Mouse (Mus musculus): ENCODE results near the gene Pknox1. TPM values are rescaled to one million over a fixed set of nuclear protein-coding genes. Genes with fewer than 3 reads are reported as not detected.
A peak's percentile ranks its signal among the peaks of the same experiment; 100 is the strongest.
"Not testable (repeated sequence)": the region's sequence is repeated elsewhere in the genome, so short reads cannot be mapped to it uniquely, and the experiment has no call there.

The Pknox1 gene
- total RNA-seq, 2 experiments from 2014 or later, result 14.7 to 20.0 TPM

DNA sequence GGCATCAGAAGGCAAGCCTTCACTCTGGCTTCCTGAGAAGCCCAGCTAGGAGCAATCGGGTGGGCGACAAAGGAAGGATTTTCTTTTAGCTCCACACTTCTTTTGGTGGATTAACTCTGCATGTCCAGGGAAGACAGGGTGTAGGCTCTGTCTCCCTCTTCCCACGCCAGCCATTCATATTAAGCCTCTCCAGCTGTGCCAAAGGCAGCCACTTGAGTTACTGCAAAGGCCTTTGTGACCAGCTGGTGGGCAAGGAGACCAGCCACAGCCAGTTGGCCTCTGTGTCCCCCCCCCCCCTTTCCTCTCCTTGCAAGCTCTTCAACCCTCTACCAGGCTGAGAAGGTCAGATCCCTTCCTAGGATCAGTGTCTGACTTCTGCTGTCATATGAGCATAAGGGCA, 16.6 kb upstream of the Pknox1 start:
- no peak for DNase-seq (ENCODE audit: low spot score in 2 of 2)
- intact Hi-C loops (cut with DNase I), result no loop called here

DNA sequence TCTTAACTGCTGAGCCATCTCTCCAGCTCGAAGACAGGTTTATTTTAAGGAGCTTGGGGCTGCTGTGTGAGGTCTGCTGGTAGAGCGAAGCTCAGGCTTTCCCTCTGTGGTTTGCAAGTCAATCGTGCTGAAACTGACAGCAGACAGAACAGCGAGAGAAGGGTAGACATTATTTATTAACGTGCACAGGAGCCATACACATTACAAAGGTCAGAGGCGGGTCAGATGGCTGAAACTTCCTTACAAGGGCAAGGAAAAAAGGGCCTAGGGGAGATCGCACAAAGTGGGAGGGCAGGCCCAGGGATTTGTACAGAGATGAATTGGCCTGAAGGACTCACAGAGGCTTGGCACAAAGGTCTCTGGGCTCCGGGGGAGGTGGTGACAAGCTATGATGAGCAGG, 15.1 kb upstream of the Pknox1 start:
- intact Hi-C loops (cut with DNase I), result no loop called here
- DNase-seq (ENCODE audit: low spot score in 2 of 2), result no peak

GRCm38 (mm10) chr17:31552601-31553000, 11.9 kb upstream of the Pknox1 start:
- DNase-seq (ENCODE audit: low spot score in 2 of 2); intact Hi-C loops (cut with DNase I): not testable (repeated sequence)

GRCm38 (mm10) chr17:31556253-31556652, 8.3 kb upstream of the Pknox1 start:
- intact Hi-C loops (cut with DNase I), result loop anchor here (2.0 kb wide), 1 partner anchor 13 kb away; no protein-coding TSS in a partner anchor

GRCm38 (mm10) chr17:31557124-31557880, 7.2 kb upstream of the Pknox1 start:
- intact Hi-C loops (cut with DNase I), result loop anchor here (2.0 kb wide), 1 partner anchor 15 kb away; no protein-coding TSS in a partner anchor
- DNase-seq (ENCODE audit: low spot score in 2 of 2), result no peak

More at GRCm38 (mm10) chr17:31556253-31556652, 8.3 kb upstream of the Pknox1 start:
- no peak for DNase-seq (ENCODE audit: low spot score in 2 of 2)

- intact Hi-C loops (cut with DNase I), result loop anchor here (2.0 kb wide), 1 partner anchor 15 kb away; no protein-coding TSS in a partner anchor
Observed at GRCm38 (mm10) chr17:31557947-31558542, 6.5 kb upstream of the Pknox1 start.

GRCm38 (mm10) chr17:31559021-31559789, 5.3 kb upstream of the Pknox1 start:
- no peak for DNase-seq (ENCODE audit: low spot score in 2 of 2)
- intact Hi-C loops (cut with DNase I), result no loop called here

More at GRCm38 (mm10) chr17:31557947-31558542, 6.5 kb upstream of the Pknox1 start:
- DNase-seq (ENCODE audit: low spot score in 2 of 2), result no peak

- DNase-seq (ENCODE audit: low spot score in 2 of 2), result peak in 1 of 2 experiments; percentile 41
- intact Hi-C loops (cut with DNase I), result loop anchor here (2.0 kb wide), 2 partner anchors 43 to 95 kb away; partner anchors contain the start of genes Ndufv3 and U2af1
Observed at GRCm38 (mm10) chr17:31563632-31564014, 911 bp upstream of the Pknox1 start.

DNA sequence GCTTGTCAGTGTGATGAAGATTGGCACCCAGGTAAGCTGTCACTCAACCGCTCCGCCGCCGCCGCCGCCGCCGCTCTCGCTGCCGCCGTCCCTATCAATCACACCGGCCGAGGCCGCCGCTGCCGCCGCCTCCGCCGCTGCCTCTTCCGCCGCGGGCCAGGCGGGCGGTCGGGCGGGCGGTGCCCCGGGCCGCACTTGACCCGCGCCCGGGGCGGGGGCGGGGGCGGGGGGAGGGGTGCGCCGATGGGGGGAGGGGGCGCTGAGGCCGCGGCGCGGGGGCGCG, 265 bp downstream of the Pknox1 start:
- intact Hi-C loops (cut with DNase I), result loop anchor here (2.0 kb wide), 2 partner anchors 44 to 94 kb away; partner anchors contain the start of genes Ndufv3 and U2af1
- no peak for DNase-seq (ENCODE audit: low spot score in 2 of 2)

DNA sequence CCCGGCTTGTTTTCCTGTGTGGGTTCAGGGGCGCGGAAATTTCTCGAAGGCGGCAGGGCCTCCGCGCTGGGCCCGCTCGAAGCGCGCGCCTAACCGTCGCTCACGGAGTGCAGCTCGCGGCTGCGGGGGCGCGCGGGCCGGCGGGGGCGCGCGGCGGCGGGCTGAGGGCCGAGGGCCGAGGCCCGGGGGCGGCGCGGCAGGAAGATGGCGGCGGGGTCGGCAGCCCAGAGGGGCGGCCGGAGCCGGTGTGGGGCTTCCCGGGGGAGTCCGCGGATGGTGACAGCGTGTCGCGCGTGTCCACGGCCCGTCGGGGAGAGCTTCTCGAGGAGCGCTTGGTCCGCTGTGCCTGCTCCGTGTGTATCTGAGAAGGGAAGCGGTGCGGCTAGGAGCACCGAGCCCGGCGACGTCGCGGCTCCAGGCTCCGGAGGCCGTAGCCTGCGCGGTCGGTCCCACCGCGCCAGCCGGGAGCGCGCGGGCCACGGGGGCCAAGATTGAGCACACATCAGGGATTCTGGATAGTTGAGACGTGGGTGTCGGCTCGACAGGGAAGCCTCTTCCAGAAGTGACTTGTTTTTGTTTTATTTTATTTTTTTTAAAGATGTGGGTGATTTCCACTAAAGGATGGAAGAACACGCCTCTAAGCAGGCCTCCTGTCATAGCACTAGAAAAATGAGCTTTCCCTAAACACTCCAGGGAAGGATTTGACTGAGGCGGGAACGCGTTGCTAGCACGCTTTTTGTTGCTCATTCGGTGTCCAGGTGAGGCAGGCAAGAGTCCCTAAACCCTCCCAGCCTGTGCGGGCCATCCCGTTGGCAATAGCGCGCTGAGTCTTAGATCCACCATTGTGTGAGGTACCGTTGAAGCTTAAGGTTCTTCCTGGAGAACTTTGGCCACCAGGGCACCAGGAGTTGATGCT, 865 bp downstream of the Pknox1 start:
- peak in 1 of 2 experiments; percentile 54 for DNase-seq (ENCODE audit: low spot score in 2 of 2)
- intact Hi-C loops (cut with DNase I), result loop anchor here (2.0 kb wide), 2 partner anchors 45 to 93 kb away; partner anchors contain the start of genes Ndufv3 and U2af1

GRCm38 (mm10) chr17:31566276-31566675, 1.7 kb downstream of the Pknox1 start:
- DNase-seq (ENCODE audit: low spot score in 2 of 2), result no peak
- intact Hi-C loops (cut with DNase I), result no loop called here

DNA sequence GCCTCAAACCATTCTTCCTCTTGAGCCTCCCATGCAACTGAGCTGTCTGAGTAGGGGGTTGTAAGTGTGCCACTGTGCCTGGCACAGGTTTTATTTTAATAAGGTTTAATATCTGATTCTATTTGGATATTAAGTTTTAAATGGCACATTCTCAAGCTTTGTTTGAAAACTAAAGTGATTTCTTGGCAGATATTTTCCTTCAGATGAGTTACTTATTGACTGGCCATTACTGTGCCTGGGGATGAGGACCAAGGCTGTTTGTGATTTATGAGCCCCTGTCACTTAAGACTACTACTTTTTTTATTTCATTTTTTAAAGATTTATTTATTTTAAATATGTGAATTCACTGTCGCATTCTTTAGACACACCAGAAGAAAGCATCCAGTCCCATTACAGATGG, 5.2 kb downstream of the Pknox1 start:
- intact Hi-C loops (cut with DNase I), result no loop called here
- no peak for DNase-seq (ENCODE audit: low spot score in 2 of 2)

- intact Hi-C loops (cut with DNase I), result no loop called here
- DNase-seq (ENCODE audit: low spot score in 2 of 2), result peak in 1 of 2 experiments; percentile 80
Observed at GRCm38 (mm10) chr17:31570321-31570925, 5.9 kb downstream of the Pknox1 start.

- intact Hi-C loops (cut with DNase I), result no loop called here
Observed at GRCm38 (mm10) chr17:31571689-31572088, 7.2 kb downstream of the Pknox1 start.

GRCm38 (mm10) chr17:31574662-31575061, 10.1 kb downstream of the Pknox1 start:
- DNase-seq (ENCODE audit: low spot score in 2 of 2), result no peak
- intact Hi-C loops (cut with DNase I), result no loop called here

More at GRCm38 (mm10) chr17:31571689-31572088, 7.2 kb downstream of the Pknox1 start:
- DNase-seq (ENCODE audit: low spot score in 2 of 2), result no peak

DNA sequence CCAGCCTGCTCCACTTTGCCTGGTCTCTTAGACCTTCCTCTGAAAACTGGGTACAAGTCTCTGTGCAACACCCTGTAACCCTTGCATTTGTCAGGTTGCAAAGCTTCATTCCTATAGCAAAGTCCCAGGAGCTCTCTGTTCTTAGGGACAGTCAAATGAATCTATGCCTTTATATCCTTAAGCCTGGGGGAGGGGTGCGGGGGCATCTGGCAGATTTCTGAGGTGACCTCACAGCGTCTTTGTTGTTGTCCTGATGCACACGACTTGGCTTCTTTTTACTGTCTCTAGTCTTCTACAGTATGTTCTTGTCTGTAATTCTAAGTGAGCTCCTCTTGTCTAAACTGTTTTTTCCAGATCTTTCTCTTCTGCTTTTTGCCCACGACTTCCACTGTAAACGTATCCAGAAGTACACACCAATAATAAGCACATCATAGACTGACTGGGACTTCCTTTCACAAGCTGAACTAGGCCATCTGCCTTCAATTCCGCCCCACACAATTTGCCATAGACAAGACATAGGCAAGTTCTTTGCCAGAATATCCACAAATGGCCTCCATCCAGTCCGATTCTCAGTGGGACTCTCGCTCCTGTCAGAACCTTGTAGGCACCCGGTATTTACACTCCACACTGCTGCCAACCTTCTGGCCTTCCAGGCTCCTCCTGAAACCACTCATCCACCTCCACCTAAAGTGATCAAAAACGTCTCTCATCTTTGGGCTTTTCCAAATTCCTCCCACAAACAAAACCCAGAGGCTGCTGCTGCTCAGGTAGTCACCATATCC, 12.1 kb downstream of the Pknox1 start:
- no peak for DNase-seq (ENCODE audit: low spot score in 2 of 2)
- intact Hi-C loops (cut with DNase I), result no loop called here

DNA sequence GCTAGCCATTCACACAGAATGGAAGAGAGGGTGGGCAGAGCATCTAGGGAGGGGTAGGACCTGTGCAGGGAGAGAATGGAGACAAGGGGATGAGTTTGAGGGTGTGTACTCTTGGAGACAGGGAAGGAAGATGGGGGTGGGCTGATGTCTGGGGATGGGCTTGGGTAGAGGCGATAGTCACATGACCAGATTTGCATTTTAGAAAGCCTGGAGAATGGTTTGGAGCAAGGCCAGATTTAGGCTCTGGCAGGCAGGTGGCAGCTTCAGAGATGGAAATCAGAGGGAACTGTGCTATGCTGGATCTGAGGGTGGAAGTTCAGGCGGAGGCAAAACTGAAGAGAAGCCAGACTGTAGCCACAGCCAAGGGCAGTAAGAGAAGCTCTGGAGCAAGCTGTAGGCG, 15.8 kb downstream of the Pknox1 start:
- intact Hi-C loops (cut with DNase I), result no loop called here
- DNase-seq (ENCODE audit: low spot score in 2 of 2), result peak; percentile 20 to 63

GRCm38 (mm10) chr17:31583185-31583584, 18.7 kb downstream of the Pknox1 start:
- DNase-seq (ENCODE audit: low spot score in 2 of 2), result no peak
- intact Hi-C loops (cut with DNase I), result no loop called here
